8 mouse cellular contexts compared by ENCODE assay signal in genomic region chr1:45502241-45502741, GRCm38 (mm10). TPM values are rescaled to one million over a fixed set of nuclear protein-coding genes. Genes with fewer than 3 reads are reported as not detected.
DNase-seq lines count a peak whose midpoint lies in the region; ATAC-seq lines count a peak whose summit lies in the region.

No protein-coding gene starts in this region.

- no peaks in the 10 kb centered on the region for H3K36me3 ChIP-seq in kidney, embryonic 16.5 days (ENCODE audit: insufficient read depth, low read length)
- H3K36me3 ChIP-seq in forebrain, embryonic 10.5 days (replicated peaks) = no peaks in the 10 kb centered on the region
- H3K36me3 ChIP-seq in hindbrain, embryonic 14.5 days (replicated peaks; ENCODE audit: control insufficient read depth, insufficient read depth) = no peaks in the 10 kb centered on the region

- H3K4me3 ChIP-seq in kidney, embryonic 16.5 days (ENCODE audit: low read length) = peak overlapping the region; percentile 52
- peak overlapping the region; percentile 49 for H3K4me3 ChIP-seq in forebrain, embryonic 10.5 days
- peak overlapping the region; percentile 33 for H3K4me3 ChIP-seq in hindbrain, embryonic 14.5 days (replicated peaks; ENCODE audit: low read length)

- 7% methylated on average over 11 of the region's 11 CpGs for WGBS in kidney, embryonic 16.5 days
- WGBS in forebrain, embryonic 10.5 days = 10% methylated on average over 11 of the region's 11 CpGs
- WGBS in hindbrain, embryonic 14.5 days = 21% methylated on average over 11 of the region's 11 CpGs

- DNase-seq in kidney, adult 8-10 months = no peak
- DNase-seq in forebrain, embryonic 10.5 days (ENCODE audit: extremely low spot score, low spot score) = peak; percentile 43
- DNase-seq in hindbrain, embryonic 14.5 days (ENCODE audit: low spot score) = peak; percentile 36
- peak; percentile 5 to 12 for DNase-seq in lung, adult 18-20 months
- DNase-seq in ovary, postnatal 14 days (ENCODE audit: low spot score) = peak; percentile 5
- DNase-seq in layer of hippocampus, adult 8-10 months (ENCODE audit: low spot score in 2 of 2) = no peak

- peak overlapping the region; percentile 63 for H3K9ac ChIP-seq in kidney, embryonic 16.5 days (replicated peaks; ENCODE audit: low read length)
- peak overlapping the region; percentile 51 for H3K9ac ChIP-seq in hindbrain, embryonic 14.5 days

- H3K4me2 ChIP-seq in kidney, embryonic 16.5 days (replicated peaks; ENCODE audit: low read depth, low read length) = peak overlapping the region; percentile 46
- peak overlapping the region; percentile 57 for H3K4me2 ChIP-seq in hindbrain, embryonic 14.5 days (replicated peaks)

- peak; percentile 61; the same call in 1 of the 2 replicates for ATAC-seq in kidney, embryonic 16.5 days (ENCODE audit: low FRiP score, low TSS enrichment)
- no peak for ATAC-seq in hindbrain, embryonic 14.5 days (ENCODE audit: low FRiP score)
- ATAC-seq in inflammation-experienced regulatory T-cells, adult 6 months = no peak

- peak overlapping the region; percentile 79 for H3K27ac ChIP-seq in kidney, embryonic 16.5 days (ENCODE audit: low read length)
- H3K27ac ChIP-seq in forebrain, embryonic 10.5 days = peak overlapping the region; percentile 85
- H3K27ac ChIP-seq in hindbrain, embryonic 14.5 days = peak overlapping the region; percentile 52; the same call in 1 of the 2 replicates

- H3K27me3 ChIP-seq in kidney, embryonic 16.5 days (ENCODE audit: insufficient read depth, low read length) = no peaks in the 10 kb centered on the region
- no peaks in the 10 kb centered on the region for H3K27me3 ChIP-seq in forebrain, embryonic 10.5 days (ENCODE audit: poor library complexity, severe bottlenecking)
- no peaks in the 10 kb centered on the region for H3K27me3 ChIP-seq in hindbrain, embryonic 14.5 days (ENCODE audit: control insufficient read depth, insufficient read depth, low read length)

- H3K4me1 ChIP-seq in kidney, embryonic 16.5 days (ENCODE audit: insufficient read depth, low read length) = peaks cover 5% of the 10 kb centered on the region; the same call in 1 of the 2 replicates
- peaks cover 23% of the 10 kb centered on the region for H3K4me1 ChIP-seq in forebrain, embryonic 10.5 days
- 0 out of 2 replicates have a peak, but pooled peaks cover 9% of the 10 kb centered on the region for H3K4me1 ChIP-seq in hindbrain, embryonic 14.5 days (replicated peaks; ENCODE audit: control insufficient read depth, insufficient read depth, low read length)

- no peaks in the 10 kb centered on the region for H3K9me3 ChIP-seq in kidney, embryonic 16.5 days (ENCODE audit: low read length)
- no peaks in the 10 kb centered on the region for H3K9me3 ChIP-seq in forebrain, embryonic 10.5 days
- H3K9me3 ChIP-seq in hindbrain, embryonic 14.5 days (ENCODE audit: control insufficient read depth, low read length) = no peaks in the 10 kb centered on the region

RNA-seq across cellular contexts. Expression of gene Col5a2, which starts 0.8 kb away (rescaled TPM):
- polyA plus RNA-seq in kidney, embryonic 16.5 days (2015; fragmentation: Nextera tagmentation; extraction: Ambion mirVana) = 37.2 and 40.5 TPM in 2 replicates
- 15.5 and 18.3 TPM in 2 replicates for polyA plus RNA-seq in forebrain, embryonic 10.5 days (2016; fragmentation: Nextera tagmentation; extraction: Ambion mirVana)
- polyA plus RNA-seq in hindbrain, embryonic 14.5 days (2014; fragmentation: Nextera tagmentation; extraction: Ambion mirVana) = 12.5 and 15.0 TPM in 2 replicates
- polyA plus RNA-seq in inflammation-experienced regulatory T-cells, adult 6 months (2017; shearing (Covaris generic)) = not detected
- 1 to 10 TPM; 6.6 to 8.8 (median 7.7) TPM for total RNA-seq in layer of hippocampus, adult 8-10 months (2022)

Comparison
In these comparisons a context has a peak if more than half of its experiments do, and no peak if none do; other contexts are left out.
1. DNase-seq: peak in forebrain, embryonic 10.5 days (single experiment), hindbrain, embryonic 14.5 days (single experiment), lung, adult 18-20 months (2 of 2) and ovary, postnatal 14 days (single experiment); none in kidney, adult 8-10 months (0 of 2) and layer of hippocampus, adult 8-10 months (0 of 2).
2. RNA of gene Col5a2, which starts 0.8 kb away (polyA plus RNA-seq): 37.2 to 40.5 TPM in kidney, embryonic 16.5 days, 15.5 to 18.3 TPM in forebrain, embryonic 10.5 days and 12.5 to 15.0 TPM in hindbrain, embryonic 14.5 days; not detected in inflammation-experienced regulatory T-cells, adult 6 months; every median in the first group is over 10 times any median in the second.
3. Peak in every context shown above with its lines, with median percentiles within 50 percentile points of each other: H3K27ac ChIP-seq and H3K4me3 ChIP-seq.